Mouse (Mus musculus) regulatory T cell (primary cell): ENCODE results near the gene Adam26a.
"Not testable (repeated sequence)": the region's sequence is repeated elsewhere in the genome, so short reads cannot be mapped to it uniquely, and the experiment has no call there.

Experiments
- in situ Hi-C: fragments of 300-600 bp; cut with MboI, MseI; formaldehyde crosslinking; loops from one replicate; pipeline ENCODE4 v1.15.1; 2025; ENCODE audit warnings: high pct_unique_total_duplicates

Adam26a gene

GRCm38 (mm10) chr8:43576607-43577006 is at the start of gene Adam26a:
Adam26a (minus strand) TSS chr8:43576707.
- in situ Hi-C loops: not testable (repeated sequence)

- in situ Hi-C loops: no loop called here
These were observed 39.5 kb upstream of the Adam26a start for GRCm38 (mm10) chr8:43616046-43616445.

GRCm38 (mm10) chr8:43603657-43604056 is 27.1 kb upstream of the Adam26a start:
- in situ Hi-C loops: not testable (repeated sequence)

GRCm38 (mm10) chr8:43603166-43603565 is 26.7 kb upstream of the Adam26a start:
- in situ Hi-C loops: not testable (repeated sequence)

- in situ Hi-C loops: not testable (repeated sequence)
These were observed 48.5 kb downstream of the Adam26a start, which contains the start of gene Adam26b for GRCm38 (mm10) chr8:43528006-43528405. Adam26b (minus strand) TSS chr8:43528106.
